Mouse (Mus musculus) embryo, embryonic 10.5 days (tissue): ENCODE measurements around the gene Usp36.

Experiments
- DNase-seq: peaks from one replicate; pipeline ENCODE4 v3.0.0-alpha.2; 2015; ENCODE audit warnings: low spot score

Usp36 gene

DNA sequence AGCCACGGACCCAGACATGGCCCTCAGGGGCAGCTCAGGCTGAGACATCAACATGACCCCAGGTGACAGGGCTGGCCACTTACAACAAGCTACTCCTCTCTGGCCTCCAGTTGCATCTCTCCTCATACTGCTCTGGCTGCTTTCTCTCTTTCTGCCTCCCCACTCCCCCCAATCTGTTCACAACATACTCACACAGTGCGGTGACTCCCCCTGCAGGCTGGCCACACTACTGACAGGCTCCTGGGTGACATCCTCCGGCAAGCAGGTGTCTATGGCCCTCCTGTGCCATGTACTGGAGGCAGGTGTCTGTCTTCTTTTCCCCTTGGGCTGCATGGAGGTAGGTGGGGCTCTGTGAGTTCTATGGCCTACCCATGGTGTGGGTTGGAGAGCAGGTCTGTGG lies 7.9 kb upstream of the Usp36 start:
- DNase-seq, result no peak

- no peak for DNase-seq
Observed at GRCm38 (mm10) chr11:118295026-118295425, 5.0 kb upstream of the Usp36 start.

GRCm38 (mm10) chr11:118292671-118293070 lies 2.6 kb upstream of the Usp36 start:
- no peak for DNase-seq

DNA sequence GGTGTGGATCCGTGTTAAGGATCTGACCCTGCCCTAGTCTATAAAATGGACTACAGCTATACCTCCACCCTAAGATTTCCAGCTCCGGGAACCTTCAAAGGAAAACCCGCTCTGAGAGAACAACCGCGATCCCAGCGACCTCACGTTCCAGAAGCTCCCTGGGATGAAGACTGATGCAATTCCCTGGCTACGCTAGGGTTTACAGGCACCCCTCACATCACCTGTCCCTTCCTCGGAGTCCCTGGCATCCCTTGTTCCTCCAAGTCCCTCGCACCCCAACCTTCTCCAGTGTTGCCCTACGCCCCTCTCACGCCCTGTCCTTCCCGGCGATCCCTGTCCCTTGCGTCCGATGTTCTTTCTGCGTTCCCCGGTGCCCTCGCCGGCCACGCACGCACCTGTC lies 482 bp downstream of the Usp36 start:
- DNase-seq, result peak; percentile 49

DNA sequence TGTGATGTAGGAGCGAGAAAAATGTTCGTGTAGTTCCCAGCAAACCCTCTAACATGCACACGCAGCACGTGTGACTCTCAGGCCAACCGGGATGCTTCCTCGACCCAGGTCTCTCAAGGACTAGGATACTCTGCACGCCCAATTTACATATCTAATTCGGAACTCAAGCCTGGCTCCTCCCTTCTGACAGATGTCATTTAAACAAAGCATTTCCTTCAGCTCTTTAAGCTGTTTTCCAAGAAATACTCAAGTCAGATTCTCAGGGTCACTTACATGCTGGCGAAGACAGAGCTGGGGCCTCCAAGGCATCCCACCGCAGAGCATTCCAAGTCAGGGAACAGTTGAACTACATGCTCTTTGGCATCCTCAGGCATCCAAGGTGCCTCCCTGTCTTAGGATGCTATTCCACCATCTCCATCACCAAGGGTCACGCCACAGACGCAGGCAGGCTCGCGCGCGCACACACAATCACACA lies 970 bp downstream of the Usp36 start:
- peak; percentile 61 for DNase-seq

DNA sequence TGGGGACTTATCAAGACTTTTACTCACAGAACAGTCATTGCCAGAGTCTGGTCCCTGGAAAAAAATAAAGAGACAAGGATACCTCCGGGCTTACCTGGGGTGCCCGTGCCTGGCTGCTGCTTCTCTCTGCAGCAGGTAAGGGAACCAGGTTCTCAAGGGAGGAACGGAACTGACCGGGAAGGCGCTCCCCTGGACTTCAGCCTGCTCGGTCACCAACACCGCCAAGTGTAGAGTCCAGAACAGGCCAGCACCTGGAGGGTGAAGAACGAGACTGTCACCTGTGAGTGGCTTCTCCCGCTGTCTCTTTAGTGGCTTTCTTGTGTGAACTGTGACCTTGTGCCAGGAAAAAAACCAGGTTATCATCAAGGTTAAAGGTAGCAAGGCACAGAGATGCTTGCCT lies 2.5 kb downstream of the Usp36 start:
- DNase-seq, result no peak

DNA sequence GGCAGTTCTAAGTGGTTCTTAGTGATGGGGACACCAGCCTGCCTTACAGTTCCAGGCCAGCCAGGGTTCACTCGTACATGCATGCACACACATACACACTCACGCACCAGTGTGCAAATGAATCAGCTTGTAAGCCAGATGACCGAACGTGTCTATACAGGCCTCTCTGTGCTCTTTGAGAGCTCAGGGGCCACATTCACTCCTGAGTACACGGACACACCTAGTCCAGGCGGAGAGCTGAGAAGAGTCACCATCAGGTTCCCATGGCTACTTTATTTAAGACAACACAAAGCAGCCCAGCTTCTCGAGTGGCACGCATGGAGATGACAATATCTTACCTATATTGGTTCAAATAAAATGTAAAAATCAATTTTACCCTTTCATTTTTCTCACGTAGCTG lies 3.6 kb downstream of the Usp36 start:
- DNase-seq, result no peak

DNA sequence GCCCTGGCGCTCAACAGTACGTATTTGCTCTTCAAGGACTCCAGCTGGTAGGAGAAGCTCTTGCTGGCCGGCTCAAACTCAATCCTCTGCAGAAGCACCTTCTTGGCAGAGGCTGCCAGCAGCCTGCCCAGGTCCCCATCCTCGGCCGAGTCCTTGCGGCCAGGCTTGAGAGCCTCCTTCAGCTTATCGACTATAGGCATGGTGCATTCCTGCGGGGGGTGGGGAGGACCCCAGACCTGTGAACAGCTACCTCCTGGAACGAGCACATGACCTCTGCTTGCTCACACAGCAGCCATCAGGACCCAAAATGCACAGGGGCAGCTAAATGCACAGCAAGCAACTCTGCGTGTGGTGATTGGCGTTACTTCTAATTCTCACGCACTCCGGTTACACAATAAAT lies 4.3 kb downstream of the Usp36 start:
- no peak for DNase-seq

- no peak for DNase-seq
Observed at GRCm38 (mm10) chr11:118280218-118280617, 9.8 kb downstream of the Usp36 start.

DNA sequence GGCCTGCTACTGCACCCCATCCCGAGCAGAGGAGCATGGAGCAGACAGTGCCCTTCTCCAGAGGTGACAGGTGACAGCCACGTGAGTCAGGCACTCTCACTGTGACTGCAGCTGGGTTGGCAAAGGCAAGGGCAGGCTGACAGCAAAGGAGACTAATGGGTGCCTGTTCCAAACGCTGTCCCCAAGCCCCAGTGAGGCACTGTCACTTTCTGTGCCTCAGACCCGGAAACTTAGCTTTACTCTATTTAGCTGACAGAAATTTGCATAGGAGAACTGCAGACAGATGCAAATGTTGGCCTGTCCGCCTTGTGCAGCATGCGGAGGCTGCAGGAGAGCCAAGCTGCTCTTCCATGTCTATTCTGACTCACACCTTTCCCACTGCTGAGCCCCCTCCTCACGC lies 13.7 kb downstream of the Usp36 start:
- DNase-seq, result no peak

DNA sequence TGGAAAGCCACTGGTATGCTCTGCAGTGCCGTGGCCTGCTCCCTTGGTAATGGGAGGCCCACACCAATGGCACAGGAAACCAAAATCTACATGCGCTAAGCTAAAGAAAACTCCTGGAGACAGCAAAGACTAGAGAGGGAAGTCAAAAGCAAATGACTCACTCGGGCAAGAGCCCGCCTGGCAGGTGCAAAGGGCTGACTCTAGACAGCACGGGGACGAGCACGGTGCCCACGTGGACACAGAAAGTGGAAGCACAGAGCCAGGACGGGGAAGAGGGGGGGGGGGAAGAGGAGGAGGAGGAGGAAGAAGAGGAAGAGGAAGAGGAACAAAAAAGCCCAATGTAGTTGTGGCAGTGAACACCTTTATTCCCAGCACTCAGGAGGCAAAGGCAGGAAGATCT lies 15.0 kb downstream of the Usp36 start:
- DNase-seq, result no peak

- DNase-seq, result peak; percentile 51
Observed at GRCm38 (mm10) chr11:118269827-118270226, 20.2 kb downstream of the Usp36 start.

DNA sequence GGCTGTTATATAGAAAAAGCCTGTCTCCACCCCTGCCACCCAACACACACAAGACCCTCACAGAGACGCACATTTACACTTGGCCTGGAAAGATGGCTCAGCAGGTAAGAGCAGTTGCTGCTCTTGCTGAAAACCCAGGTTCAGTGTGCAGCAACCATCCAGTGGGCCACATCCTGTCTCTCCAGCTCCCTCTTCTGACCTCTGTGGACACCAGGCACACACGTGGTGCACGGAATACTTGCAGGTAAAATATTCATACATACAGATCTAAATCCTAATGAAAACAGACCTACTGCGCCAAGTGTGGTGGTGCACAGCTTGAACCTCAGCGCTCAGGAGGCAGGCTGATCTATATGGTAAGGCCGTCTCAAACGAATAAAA lies 23.4 kb downstream of the Usp36 start:
- DNase-seq, result no peak

GRCm38 (mm10) chr11:118266044-118266665 lies 23.9 kb downstream of the Usp36 start:
- no peak for DNase-seq

GRCm38 (mm10) chr11:118265621-118266020 lies 24.4 kb downstream of the Usp36 start:
- DNase-seq, result no peak

DNA sequence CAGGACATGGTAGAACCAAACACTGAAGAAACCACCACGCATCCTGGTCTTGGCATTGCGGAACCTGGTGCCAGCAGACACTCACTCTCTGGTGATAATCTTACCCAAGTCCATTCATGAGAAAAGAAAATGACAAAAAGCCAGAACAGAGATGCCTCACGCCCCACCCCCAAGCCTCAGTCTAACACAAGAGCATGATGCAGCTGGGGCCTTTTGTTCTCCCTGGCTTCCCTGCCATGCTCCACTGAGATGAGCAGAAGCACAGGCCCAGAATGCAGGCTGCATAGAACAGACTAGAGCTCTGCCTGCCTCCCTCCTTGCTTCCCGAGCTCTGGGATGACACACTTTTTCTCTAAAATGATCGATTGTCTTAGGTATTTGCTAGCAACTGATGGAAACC lies 26.9 kb downstream of the Usp36 start:
- no peak for DNase-seq

GRCm38 (mm10) chr11:118260081-118260480 lies 30.0 kb downstream of the Usp36 start:
- DNase-seq, result no peak

DNA sequence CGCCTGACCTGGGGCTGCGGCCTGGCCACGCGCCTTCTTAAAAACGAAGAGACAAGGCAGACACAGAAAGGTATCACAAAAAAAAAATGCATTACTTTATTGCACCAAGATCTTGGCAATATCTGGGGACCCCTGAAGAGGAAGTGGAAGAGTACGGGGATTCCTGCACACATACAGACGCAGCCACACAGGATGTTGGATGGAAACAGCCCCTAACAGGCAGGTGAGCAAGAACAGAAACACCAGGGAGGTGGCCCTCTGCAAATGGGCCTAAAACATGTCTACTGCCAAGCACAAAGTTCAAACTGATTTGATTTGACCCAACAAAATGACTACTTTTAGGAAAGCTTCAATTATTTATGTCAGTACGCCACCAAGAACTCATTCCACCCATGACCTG lies 30.5 kb downstream of the Usp36 start:
- DNase-seq, result no peak

- no peak for DNase-seq
Observed at GRCm38 (mm10) chr11:118256371-118256770, 33.7 kb downstream of the Usp36 start.

- DNase-seq, result no peak
Observed at GRCm38 (mm10) chr11:118254159-118254951, 35.7 kb downstream of the Usp36 start.

DNA sequence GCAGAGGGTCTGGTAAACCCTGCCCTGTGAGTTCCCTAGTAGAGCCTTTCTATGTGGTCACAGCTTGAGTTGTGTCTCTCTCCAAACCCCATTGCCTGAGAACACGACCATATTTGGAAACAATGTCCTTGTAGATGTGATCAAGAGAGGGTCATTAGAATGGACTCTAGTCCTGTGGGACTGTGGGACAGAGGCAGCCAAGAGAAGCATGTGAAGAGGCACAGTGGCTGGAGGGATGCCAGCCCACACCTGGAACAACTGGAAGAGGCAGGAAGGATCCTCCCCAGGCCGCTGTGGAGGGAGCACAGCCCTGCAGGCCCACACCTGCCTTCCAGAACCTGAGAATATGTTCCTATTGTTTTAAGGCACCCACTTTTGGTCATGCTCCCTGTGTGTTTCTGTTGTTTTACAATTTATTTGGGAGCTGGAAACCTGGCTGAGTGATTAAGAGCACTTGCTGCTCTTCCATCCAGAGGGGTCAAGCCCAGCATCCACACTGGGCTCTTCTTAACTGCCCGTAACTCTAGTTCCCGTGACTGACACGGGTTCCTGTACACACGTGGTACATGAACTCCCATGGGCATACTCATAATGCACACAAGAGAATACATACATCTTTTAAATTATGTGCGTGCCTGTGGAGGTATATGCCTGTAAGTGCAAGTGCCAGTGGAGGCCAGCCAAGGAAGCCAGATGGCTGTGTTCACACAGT lies 36.4 kb downstream of the Usp36 start:
- no peak for DNase-seq

DNA sequence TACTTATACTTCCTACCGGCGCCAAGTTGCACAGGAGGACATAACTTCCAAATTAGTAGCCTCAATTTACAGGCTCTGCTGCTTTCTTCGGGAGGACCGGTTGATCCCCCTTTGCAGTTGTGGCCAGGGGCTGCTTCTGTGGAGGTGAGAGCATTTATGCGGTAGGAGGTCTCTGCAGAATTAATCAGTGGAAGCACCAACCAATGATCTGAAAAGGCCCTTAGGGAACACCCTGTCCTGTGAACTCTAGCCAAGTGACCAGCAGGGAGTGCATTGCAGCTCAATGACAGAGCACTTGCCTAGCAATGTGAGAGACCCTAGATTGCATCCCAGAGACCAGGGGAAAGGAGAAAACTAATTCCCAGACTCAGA lies 41.0 kb downstream of the Usp36 start:
- DNase-seq, result no peak
